Mouse (Mus musculus) kidney, adult 11 months (tissue): Measurements from ENCODE around the gene Tcl1b5.
"Not testable (repeated sequence)": the region's sequence is repeated elsewhere in the genome, so short reads cannot be mapped to it uniquely, and the experiment has no call there.

ENCODE experiments used
- DNase-seq: peaks from one replicate; pipeline ENCODE4 v3.0.0; 2022

Tcl1b5 gene

DNA sequence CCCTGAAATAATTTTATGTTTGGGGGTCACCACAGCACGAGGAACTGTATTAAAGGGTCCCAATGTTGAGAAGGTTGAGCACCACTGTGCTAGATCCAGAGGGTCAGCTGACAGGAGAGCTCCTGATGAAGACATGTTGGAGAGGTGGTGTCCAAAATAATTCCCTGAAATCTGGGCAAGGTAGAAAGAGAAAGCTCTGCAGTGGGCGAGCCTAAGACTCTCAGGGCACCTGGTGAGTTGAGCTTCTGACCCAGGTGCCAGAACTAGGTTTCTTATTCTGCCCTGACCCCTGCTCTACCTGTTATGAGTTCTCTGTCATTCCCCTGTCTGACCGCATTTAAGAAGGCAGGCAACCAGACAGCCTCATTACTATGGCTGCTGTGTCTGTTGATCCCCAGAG is at the start of gene Tcl1b5:
Tcl1b5 (plus strand) TSS at position 301 of the 400 bp plus-strand sequence.
- DNase-seq: not testable (repeated sequence)

GRCm38 (mm10) chr12:105126516-105126915 is 49.6 kb upstream of the Tcl1b5 start:
- DNase-seq: no peak

DNA sequence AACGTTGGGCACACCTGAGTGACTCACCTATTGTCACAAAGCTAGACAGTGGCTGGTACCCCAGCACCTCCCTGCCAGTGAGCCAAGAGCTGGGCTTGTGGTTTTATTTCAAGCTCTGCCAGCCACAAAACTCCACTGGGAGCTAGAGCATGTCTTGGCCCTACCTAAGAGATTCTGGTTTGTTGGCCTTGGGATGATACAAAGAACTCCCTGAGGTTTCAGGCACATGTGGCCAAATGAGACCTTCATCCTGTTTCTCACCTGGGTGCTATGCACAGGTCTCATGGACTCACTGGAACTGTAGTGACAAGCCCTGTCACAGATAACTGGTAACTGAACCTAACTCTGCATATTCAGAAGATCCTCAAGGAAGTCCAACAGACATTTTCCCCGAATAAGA is 48.5 kb upstream of the Tcl1b5 start:
- no peak for DNase-seq

DNA sequence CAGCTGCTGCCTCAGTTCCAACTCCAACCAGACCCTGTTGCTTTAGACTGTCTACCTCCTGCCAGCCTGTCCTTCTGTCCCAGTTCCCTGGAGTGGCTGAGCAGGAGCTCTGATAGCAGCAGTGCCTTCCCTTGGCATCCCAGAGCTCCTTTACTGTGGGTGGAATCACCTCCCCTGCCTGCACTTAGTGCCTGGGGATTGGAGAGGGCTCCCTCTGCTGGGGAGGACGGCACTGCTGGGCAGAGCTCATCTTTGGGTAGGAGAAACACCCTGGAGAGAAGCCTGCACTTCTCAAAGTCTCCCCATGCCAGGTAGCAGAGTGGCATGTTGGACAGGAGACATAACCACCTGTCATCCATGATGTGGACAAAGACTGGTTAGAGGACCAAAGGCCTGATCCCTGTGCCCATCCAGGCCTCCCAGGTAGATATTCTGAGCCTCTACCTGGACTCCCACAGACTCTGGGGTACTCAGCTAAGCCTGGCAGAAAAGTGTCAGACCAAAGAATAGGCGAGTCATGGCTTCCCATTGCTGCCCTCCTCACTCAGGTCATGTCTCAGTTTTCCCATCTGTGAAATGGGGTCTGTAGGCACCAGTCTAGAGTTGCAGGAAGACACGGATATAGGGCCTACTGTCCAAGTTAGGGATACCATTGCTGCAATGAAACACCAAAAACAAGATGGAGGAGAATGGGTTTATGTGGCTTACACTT is 46.5 kb upstream of the Tcl1b5 start:
- not testable (repeated sequence) for DNase-seq

DNA sequence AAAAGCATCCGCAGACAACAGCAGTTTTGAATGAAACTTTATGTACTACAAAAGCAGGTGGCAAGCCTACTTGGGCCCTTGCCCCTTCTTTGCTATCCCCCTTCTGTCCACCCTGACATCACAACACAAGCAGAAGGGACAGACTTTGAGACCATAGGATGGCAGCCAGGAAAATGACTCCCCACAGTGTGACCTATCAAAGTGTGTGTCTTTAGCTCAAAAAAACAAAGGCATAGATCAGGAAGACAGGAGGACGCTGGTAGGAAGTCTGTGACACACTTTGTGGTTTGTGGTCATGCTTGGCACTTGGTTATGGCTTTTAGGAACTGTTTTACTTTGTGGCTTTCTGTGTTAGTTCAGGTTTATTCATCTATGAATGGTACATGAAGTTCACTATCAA is 42.0 kb upstream of the Tcl1b5 start:
- DNase-seq: not testable (repeated sequence)

DNA sequence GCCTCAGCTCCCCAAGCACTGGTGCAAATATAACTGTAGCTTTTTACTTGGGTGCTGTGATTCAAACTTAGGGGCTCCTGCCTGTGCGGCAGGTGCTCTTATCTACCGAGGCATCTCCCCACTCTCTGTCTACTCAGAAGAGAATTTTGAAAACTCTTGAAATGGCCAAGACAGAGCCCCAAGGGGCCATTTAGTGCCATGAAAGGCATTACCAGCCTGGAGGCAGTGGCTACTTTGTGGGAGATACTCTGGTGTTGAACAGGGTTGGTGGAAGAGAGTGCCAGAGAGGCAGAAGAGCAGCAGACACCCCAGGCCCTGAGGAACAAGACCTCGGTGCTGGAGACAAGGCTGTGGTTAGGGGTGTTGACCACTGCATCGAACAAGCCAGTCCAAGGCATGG is 41.3 kb upstream of the Tcl1b5 start:
- DNase-seq: not testable (repeated sequence)

DNA sequence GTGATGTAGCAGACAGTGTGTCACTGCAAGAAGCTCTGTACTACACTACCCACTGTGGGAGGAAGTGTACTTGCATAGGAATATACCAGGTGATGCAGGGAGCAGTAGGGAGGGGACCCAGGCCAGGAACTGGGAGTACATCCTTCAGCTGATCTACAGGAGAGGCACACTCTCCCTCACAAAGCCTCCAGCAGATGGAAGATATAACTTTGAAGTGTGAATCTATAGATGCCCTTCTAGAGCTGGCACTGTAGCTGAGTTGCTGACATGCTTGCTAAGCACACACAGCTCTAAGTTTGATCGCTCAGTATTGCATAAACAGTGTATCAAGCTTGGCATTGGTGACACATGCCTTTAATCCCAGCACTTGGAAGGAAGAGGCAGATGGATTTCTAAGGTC is 38.4 kb upstream of the Tcl1b5 start:
- DNase-seq: not testable (repeated sequence)

- DNase-seq: no peak
Observed at GRCm38 (mm10) chr12:105143096-105143495, 33.0 kb upstream of the Tcl1b5 start.

DNA sequence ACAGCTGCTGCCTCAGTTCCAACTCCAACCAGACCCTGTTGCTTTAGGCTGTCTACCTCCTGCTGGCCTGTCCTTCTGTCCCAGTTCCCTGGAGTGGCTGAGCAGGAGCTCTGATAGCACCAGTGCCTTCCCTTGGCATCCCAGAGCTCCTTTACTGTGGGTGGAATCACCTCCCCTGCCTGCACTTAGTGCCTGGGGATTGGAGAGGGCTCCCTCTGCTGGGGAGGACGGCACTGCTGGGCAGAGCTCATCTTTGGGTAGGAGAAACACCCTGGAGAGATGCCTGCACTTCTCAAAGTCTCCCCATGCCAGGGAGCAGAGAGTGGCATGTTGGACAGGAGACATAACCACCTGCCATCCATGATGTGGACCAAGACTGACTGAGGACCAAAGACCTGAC is 31.2 kb upstream of the Tcl1b5 start:
- not testable (repeated sequence) for DNase-seq

DNA sequence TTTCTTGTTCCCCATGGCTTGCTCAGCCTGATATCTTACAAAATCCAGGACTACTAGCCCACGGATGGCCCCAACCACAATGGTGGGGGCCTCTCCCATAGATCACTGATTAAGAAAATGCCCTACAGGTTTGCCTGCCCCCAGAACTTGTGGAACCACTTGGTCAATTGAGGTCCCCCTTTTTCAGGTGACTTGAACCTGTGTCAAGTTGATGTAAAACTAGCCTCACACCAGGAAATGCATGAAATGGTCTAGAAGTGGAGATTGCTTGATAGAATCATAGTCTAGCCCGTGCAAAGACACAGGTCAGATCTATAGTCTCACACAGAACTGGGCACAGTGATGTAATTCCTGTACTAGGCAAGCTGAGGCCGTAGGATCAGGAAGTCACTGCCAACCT is 30.4 kb upstream of the Tcl1b5 start, which contains the start of gene Tcl1b2:
Tcl1b2 (plus strand) TSS at position 301 of the 400 bp plus-strand sequence.
- no peak for DNase-seq

- DNase-seq: not testable (repeated sequence)
Observed at GRCm38 (mm10) chr12:105155286-105155685, 20.9 kb upstream of the Tcl1b5 start.

DNA sequence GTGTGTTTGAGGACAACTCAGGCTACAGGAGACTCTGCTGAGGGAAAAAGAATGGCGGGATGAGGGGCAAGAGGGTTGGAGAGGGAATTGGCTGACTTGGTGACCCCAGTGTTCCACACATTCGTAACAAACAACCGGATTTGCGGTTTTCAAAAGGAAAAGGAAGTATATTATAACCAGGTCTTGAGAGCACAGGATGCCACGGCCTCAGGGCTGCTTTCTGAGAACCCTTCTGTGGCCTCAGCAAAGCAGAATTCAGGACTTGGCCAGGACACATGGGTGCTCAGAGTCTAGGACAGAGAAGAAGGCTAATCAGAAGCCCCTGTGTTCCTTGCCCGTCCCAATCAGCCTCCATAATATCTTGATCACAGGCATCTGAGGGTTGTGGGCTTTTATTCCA is 17.3 kb upstream of the Tcl1b5 start:
- no peak for DNase-seq

- DNase-seq: no peak
Observed at GRCm38 (mm10) chr12:105159390-105159789, 16.8 kb upstream of the Tcl1b5 start, which contains the start of gene Tcl1b1. Gene Tcl1b1 (plus strand): TSS chr12:105159690.

GRCm38 (mm10) chr12:105166734-105167133 is 9.4 kb upstream of the Tcl1b5 start:
- no peak for DNase-seq

- no peak for DNase-seq
Observed at GRCm38 (mm10) chr12:105173366-105173765, 2.8 kb upstream of the Tcl1b5 start.

- peak; percentile 22 for DNase-seq
Observed at GRCm38 (mm10) chr12:105174318-105174717, 1.8 kb upstream of the Tcl1b5 start.

DNA sequence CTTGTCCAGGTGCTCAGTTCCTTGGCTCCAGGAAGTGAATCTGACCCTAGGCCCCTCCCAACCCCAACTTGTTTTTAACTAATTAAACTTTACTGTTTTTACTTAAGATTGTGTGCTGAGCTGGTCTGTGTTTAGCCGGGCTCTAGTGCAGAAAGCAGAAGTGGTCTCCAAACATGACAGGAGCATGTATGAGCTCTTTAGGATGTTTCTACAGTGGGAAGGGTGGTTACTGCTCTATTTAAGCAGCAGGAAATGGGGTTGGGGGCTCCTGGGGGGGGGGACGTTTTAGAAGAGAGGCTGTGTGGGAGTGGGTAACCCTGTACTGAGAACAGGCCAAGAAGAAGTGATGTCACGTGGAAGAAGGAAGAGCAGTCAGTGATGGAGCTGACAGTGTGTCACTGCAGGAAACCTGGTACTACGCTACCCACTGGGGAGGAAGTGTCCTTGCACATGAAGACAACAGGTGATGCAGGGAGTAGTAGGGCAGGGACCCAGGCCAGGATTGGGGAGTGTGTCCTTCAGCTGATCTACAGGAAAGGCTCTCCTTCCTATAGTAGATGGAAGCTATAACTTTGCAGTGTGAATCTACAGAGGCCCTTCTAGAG is 5.0 kb downstream of the Tcl1b5 start:
- DNase-seq: not testable (repeated sequence)

DNA sequence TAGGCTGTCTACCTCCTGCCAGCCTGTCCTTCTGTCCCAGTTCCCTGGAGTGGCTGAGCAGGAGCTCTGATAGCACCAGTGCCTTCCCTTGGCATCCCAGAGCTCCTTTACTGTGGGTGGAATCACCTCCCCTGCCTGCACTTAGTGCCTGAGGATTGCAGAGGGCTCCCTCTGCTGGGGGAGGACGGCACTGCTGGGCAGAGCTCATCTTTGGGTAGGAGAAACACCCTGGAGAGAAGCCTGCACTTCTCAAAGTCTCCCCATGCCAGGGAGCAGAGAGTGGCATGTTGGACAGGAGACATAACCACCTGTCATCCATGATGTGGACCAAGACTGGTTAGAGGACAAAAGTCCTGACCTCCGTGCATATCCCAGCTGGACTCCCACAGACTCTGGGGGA is 12.8 kb downstream of the Tcl1b5 start:
- DNase-seq: not testable (repeated sequence)

DNA sequence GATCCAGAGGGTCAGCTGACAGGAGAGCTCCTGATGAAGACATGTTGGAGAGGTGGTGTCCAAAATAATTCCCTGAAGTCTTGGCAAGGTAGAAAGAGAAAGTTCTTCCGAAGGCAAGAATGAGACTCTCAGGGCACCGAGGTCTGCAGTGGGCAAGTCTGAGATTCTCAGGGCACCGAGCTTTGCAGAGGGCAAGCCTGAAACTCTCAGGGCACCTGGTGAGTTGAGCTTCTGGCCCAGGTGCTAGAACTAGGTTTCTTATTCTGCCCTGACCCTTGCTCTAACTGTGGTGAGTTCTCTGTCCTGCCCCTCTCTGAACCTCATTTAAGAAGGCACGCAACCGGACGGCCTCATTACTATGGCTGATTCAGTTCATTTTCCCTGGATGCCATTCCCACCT is 14.6 kb downstream of the Tcl1b5 start, which contains the start of gene Tcl1b3:
Tcl1b3 (plus strand) TSS at position 301 of the 400 bp plus-strand sequence.
- DNase-seq: not testable (repeated sequence)

DNA sequence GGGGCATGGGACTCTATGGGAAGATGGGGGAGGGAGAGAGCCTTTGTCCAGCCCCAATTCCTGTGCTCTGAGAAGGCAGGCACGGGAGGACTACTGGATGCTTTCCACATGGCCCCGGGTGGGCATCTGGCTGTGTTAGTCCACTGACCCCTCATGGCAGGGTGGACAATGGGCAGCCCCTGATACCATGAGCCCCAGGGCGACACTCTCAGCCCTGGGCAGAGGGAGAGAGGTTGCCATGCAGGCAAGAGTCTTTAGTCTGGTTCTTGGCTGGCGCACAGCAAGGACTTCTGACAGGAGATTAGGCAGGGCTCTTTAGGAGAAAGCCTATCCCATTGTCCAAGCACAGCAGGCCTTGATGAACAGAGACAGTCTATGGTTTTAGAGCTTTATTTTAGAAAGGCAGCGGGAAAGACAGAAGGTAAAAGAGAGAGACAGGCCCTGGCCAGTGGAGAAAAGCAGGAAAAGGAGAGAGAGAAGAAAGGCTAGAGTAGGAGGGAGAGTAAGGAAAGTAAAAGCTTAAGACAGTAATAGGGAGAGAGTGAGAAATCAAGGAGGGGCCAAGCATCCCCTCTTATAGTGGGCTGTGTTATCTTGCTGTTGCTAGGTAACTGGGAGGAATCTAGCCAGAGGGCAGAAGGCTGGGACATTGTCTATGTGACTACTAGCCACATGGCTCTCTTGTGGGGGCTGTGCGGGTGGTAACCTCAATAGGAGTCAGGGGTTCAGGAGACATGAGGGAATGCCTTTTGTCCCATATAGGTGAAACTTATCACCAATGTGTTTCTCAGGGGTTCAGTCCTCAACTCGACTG is 23.7 kb downstream of the Tcl1b5 start:
- DNase-seq: not testable (repeated sequence)

DNA sequence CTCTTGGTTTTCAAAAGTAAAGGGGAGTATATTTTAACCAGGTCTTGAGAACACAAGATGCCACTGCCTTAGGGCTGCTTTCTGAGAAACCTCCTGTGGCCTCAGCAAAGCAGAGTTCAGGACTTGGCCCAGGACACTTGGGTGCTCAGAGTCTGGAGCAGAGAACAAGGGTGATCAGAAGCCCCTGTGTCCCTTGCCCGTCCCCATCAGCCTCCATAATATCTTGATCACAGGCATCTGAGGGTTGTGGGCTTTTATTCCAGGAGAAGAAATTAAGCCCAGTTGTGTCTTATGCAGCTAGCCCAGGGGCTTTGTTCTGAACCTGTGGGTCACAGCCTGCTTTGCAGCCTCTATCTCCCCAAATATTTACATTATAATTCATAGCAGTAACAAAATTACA is 25.5 kb downstream of the Tcl1b5 start, which contains the start of gene Tcl1b4:
Tcl1b4 (plus strand) TSS at position 301 of the 400 bp plus-strand sequence.
- not testable (repeated sequence) for DNase-seq

- DNase-seq: no peak
Observed at GRCm38 (mm10) chr12:105207071-105207470, 30.9 kb downstream of the Tcl1b5 start.

DNA sequence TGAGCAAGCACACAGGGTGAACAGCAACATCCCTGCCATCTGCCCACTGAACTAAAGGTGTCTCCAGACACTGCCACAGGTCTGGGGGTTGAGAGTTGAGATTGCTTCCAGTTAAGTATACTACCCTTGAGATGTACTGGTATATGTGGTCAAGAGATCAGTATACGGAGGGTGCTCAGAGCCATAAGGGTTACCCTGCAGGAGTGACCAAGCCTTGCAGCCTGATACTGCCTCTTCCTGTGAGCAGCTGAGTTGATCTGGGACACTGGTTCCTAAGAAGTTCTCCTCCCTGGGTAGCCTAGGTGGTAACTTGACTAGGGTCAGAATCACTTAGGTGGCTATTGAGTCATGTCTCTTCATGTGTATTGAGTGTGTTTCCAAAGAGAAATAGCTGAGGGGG is 32.3 kb downstream of the Tcl1b5 start:
- DNase-seq: no peak
